In genomic region chr2:181240806-181241440, GRCm38 (mm10) we compare ENCODE assay signal across 10 mouse cellular contexts. TPM values are rescaled to one million over a fixed set of nuclear protein-coding genes. Genes with fewer than 3 reads are reported as not detected.
A peak's percentile ranks its signal among the peaks of the same experiment; 100 is the strongest.
DNase-seq lines count a peak whose midpoint lies in the region; ATAC-seq and TF ChIP-seq lines count a peak whose summit lies in the region.
"Had no signal": no experiment of that assay in that cellular context is flagged by ENCODE, and none has a peak within 500 bp of the region (broad histone marks: within the 10 kb centered on the region; RNA-seq: fewer than 3 reads in every experiment).

No protein-coding gene starts in this region.

- H3K27ac ChIP-seq in forebrain, postnatal 0 days (ENCODE audit: low read depth, low read length): no peak overlapping the region
- H3K27ac ChIP-seq in forebrain, embryonic 16.5 days (ENCODE audit: low read length): no peak overlapping the region
- no peak overlapping the region for H3K27ac ChIP-seq in lung, embryonic 14.5 days (ENCODE audit: low read depth)
- H3K27ac ChIP-seq in heart, embryonic 15.5 days: no peak overlapping the region
- H3K27ac ChIP-seq in liver, embryonic 16.5 days (ENCODE audit: low read length): 0 out of 2 replicates have a peak overlapping the region, but pooled peaks have one; percentile 6

- H3K4me1 ChIP-seq in forebrain, postnatal 0 days (ENCODE audit: insufficient read depth): no peaks in the 10 kb centered on the region
- 0 out of 2 replicates have a peak, but pooled peaks cover 2% of the 10 kb centered on the region for H3K4me1 ChIP-seq in forebrain, embryonic 16.5 days (replicated peaks; ENCODE audit: control insufficient read depth, insufficient read depth, low read length)
- 0 out of 2 replicates have a peak, but pooled peaks cover 3% of the 10 kb centered on the region for H3K4me1 ChIP-seq in lung, embryonic 14.5 days (ENCODE audit: insufficient read depth)
- peaks cover 15% of the 10 kb centered on the region; the same call in 1 of the 2 replicates for H3K4me1 ChIP-seq in heart, embryonic 15.5 days (replicated peaks)
- H3K4me1 ChIP-seq in liver, embryonic 16.5 days (ENCODE audit: control insufficient read depth, low read depth, low read length): peaks cover 21% of the 10 kb centered on the region

- DNase-seq in forebrain, postnatal 0 days: no peak
- DNase-seq in lung, embryonic 14.5 days: no peak
- no peak for DNase-seq in lung, postnatal 10 days
- no peak for DNase-seq in layer of hippocampus, postnatal 10 days (ENCODE audit: low spot score in 2 of 2)
- DNase-seq in cerebellum, postnatal 25 days: no peak
- DNase-seq: cerebellum, adult 9-11 months had no signal

- no peak overlapping the region for H3K4me3 ChIP-seq in forebrain, postnatal 0 days (ENCODE audit: low read depth, low read length)
- H3K4me3 ChIP-seq in forebrain, embryonic 16.5 days (replicated peaks; ENCODE audit: low read length): no peak overlapping the region
- H3K4me3 ChIP-seq in lung, embryonic 14.5 days (ENCODE audit: low read depth, low read length): peak overlapping the region; percentile 56
- H3K4me3 ChIP-seq in heart, embryonic 15.5 days: peak overlapping the region; percentile 66
- peak overlapping the region; percentile 63 for H3K4me3 ChIP-seq in liver, embryonic 16.5 days (ENCODE audit: low read depth, low read length)

- H3K9ac ChIP-seq in forebrain, postnatal 0 days: no peak overlapping the region
- H3K9ac ChIP-seq in forebrain, embryonic 16.5 days (replicated peaks; ENCODE audit: low read depth, low read length): no peak overlapping the region
- H3K9ac ChIP-seq in lung, embryonic 14.5 days: no peak overlapping the region; the same call in 1 of the 2 replicates
- no peak overlapping the region for H3K9ac ChIP-seq in heart, embryonic 15.5 days
- H3K9ac ChIP-seq in liver, embryonic 16.5 days (ENCODE audit: low read depth, low read length): peak overlapping the region; percentile 76

- no peak for TF ChIP-seq CTCF in forebrain, postnatal 0 days (IDR thresholded peaks at IDR 0.05; ENCODE audit: low read depth)
- TF ChIP-seq CTCF in lung, embryonic 14.5 days (IDR thresholded peaks at IDR 0.05; ENCODE audit: low read depth): no peak

- 93% methylated on average over 13 of the region's 13 CpGs for WGBS in forebrain, postnatal 0 days
- 88% methylated on average over 13 of the region's 13 CpGs for WGBS in forebrain, embryonic 16.5 days
- WGBS in lung, embryonic 14.5 days: 88% methylated on average over 13 of the region's 13 CpGs
- 83% methylated on average over 13 of the region's 13 CpGs for WGBS in heart, embryonic 15.5 days
- 87% methylated on average over 13 of the region's 13 CpGs for WGBS in liver, embryonic 16.5 days (ENCODE audit: insufficient replicate concordance)

- H3K4me2 ChIP-seq in forebrain, postnatal 0 days (ENCODE audit: low read depth): 0 out of 2 replicates have a peak overlapping the region, but pooled peaks have one; percentile 38
- no peak overlapping the region for H3K4me2 ChIP-seq in forebrain, embryonic 16.5 days (ENCODE audit: low read length)
- peak overlapping the region; percentile 72 for H3K4me2 ChIP-seq in lung, embryonic 14.5 days
- peak overlapping the region; percentile 79 for H3K4me2 ChIP-seq in heart, embryonic 15.5 days
- H3K4me2 ChIP-seq in liver, embryonic 16.5 days (ENCODE audit: low read depth, low read length): peak overlapping the region; percentile 75

- no peaks in the 10 kb centered on the region for H3K9me3 ChIP-seq in forebrain, postnatal 0 days (ENCODE audit: low read length)
- H3K9me3 ChIP-seq in forebrain, embryonic 16.5 days (ENCODE audit: control insufficient read depth, low read length): no peaks in the 10 kb centered on the region
- no peaks in the 10 kb centered on the region for H3K9me3 ChIP-seq in lung, embryonic 14.5 days (ENCODE audit: low read depth, low read length)
- H3K9me3 ChIP-seq in heart, embryonic 15.5 days (replicated peaks): no peaks in the 10 kb centered on the region
- no peaks in the 10 kb centered on the region for H3K9me3 ChIP-seq in liver, embryonic 16.5 days (replicated peaks; ENCODE audit: control insufficient read depth, low read length)

- H3K36me3 ChIP-seq in forebrain, postnatal 0 days (ENCODE audit: insufficient read depth): no peaks in the 10 kb centered on the region
- no peaks in the 10 kb centered on the region for H3K36me3 ChIP-seq in forebrain, embryonic 16.5 days (ENCODE audit: control insufficient read depth, insufficient read depth)
- 0 out of 2 replicates have a peak, but pooled peaks cover 10% of the 10 kb centered on the region for H3K36me3 ChIP-seq in lung, embryonic 14.5 days (ENCODE audit: insufficient read depth)
- no peaks in the 10 kb centered on the region for H3K36me3 ChIP-seq in heart, embryonic 15.5 days
- peaks cover 10% of the 10 kb centered on the region for H3K36me3 ChIP-seq in liver, embryonic 16.5 days (ENCODE audit: control insufficient read depth, insufficient read depth)

- H3K27me3 ChIP-seq in forebrain, postnatal 0 days (ENCODE audit: insufficient read depth, low read length): no peaks in the 10 kb centered on the region
- no peaks in the 10 kb centered on the region for H3K27me3 ChIP-seq in forebrain, embryonic 16.5 days (replicated peaks; ENCODE audit: control insufficient read depth, insufficient read depth, low read length)
- no peaks in the 10 kb centered on the region for H3K27me3 ChIP-seq in lung, embryonic 14.5 days (ENCODE audit: insufficient read depth, low read length)
- no peaks in the 10 kb centered on the region for H3K27me3 ChIP-seq in heart, embryonic 15.5 days
- H3K27me3 ChIP-seq in liver, embryonic 16.5 days (ENCODE audit: control insufficient read depth, insufficient read depth, low read depth, low read length): no peaks in the 10 kb centered on the region

- no peak for ATAC-seq in forebrain, postnatal 0 days
- ATAC-seq in forebrain, embryonic 16.5 days: no peak
- ATAC-seq in lung, embryonic 14.5 days (ENCODE audit: insufficient read depth): no peak
- no peak for ATAC-seq in heart, embryonic 15.5 days (replicated peaks; ENCODE audit: insufficient number of reproducible peaks, insufficient read depth, low FRiP score, low read depth)
- ATAC-seq in liver, embryonic 16.5 days (ENCODE audit: low read depth): no peak

RNA-seq across cellular contexts. Expression of gene Helz2, which starts 0.9 kb away (rescaled TPM):
- 1.7 and 1.8 TPM in 2 replicates for total RNA-seq in forebrain, postnatal 0 days (2014; rRNA removed)
- 0.10 and 0.24 TPM in 2 replicates for polyA plus RNA-seq in forebrain, postnatal 0 days (2015; fragmentation: Nextera tagmentation; extraction: Ambion mirVana)
- 0.42 and 0.51 TPM in 2 replicates for polyA plus RNA-seq in forebrain, embryonic 16.5 days (2015; fragmentation: Nextera tagmentation; extraction: Ambion mirVana)
- 2.5 and 3.0 TPM in 2 replicates for polyA plus RNA-seq in lung, embryonic 14.5 days (2014; fragmentation: Nextera tagmentation; extraction: Ambion mirVana)
- polyA plus RNA-seq in heart, embryonic 15.5 days (2015; fragmentation: Nextera tagmentation; extraction: Ambion mirVana): 0.87 and 1.9 TPM in 2 replicates
- 2.6 and 3.2 TPM in 2 replicates for polyA plus RNA-seq in liver, embryonic 16.5 days (2015; fragmentation: Nextera tagmentation; extraction: Ambion mirVana)
- 1 to 10 TPM; 1.2 to 1.8 TPM for total RNA-seq in layer of hippocampus, postnatal 10 days (2021)

RNA-seq across cellular contexts. Expression of gene Fndc11, which starts 21.1 kb away (rescaled TPM):
- not detected in 2 replicates for total RNA-seq in forebrain, postnatal 0 days (2014; rRNA removed)
- polyA plus RNA-seq in forebrain, postnatal 0 days (2015; fragmentation: Nextera tagmentation; extraction: Ambion mirVana): 0.18 and 0.24 TPM in 2 replicates
- polyA plus RNA-seq in forebrain, embryonic 16.5 days (2015; fragmentation: Nextera tagmentation; extraction: Ambion mirVana): not detected in 2 replicates
- polyA plus RNA-seq in lung, embryonic 14.5 days (2014; fragmentation: Nextera tagmentation; extraction: Ambion mirVana): 0.21 and 0.27 TPM in 2 replicates
- polyA plus RNA-seq in heart, embryonic 15.5 days (2015; fragmentation: Nextera tagmentation; extraction: Ambion mirVana): 0.10 TPM in 1 of 2 replicates, not detected in the other
- 0.15 and 0.33 TPM in 2 replicates for polyA plus RNA-seq in liver, embryonic 16.5 days (2015; fragmentation: Nextera tagmentation; extraction: Ambion mirVana)
- total RNA-seq in layer of hippocampus, postnatal 10 days (2021): not detected
- total RNA-seq: layer of hippocampus, postnatal 25 days had no signal

RNA-seq across cellular contexts. Expression of gene Srms, which starts 27.9 kb away (rescaled TPM):
- total RNA-seq in forebrain, postnatal 0 days (2014; rRNA removed): 0.15 and 0.43 TPM in 2 replicates
- 0.10 TPM in 1 of 2 replicates, not detected in the other for polyA plus RNA-seq in forebrain, postnatal 0 days (2015; fragmentation: Nextera tagmentation; extraction: Ambion mirVana)
- polyA plus RNA-seq in forebrain, embryonic 16.5 days (2015; fragmentation: Nextera tagmentation; extraction: Ambion mirVana): 0.08 and 0.09 TPM in 2 replicates
- 0.16 and 0.22 TPM in 2 replicates for polyA plus RNA-seq in lung, embryonic 14.5 days (2014; fragmentation: Nextera tagmentation; extraction: Ambion mirVana)
- 0.09 and 0.10 TPM in 2 replicates for polyA plus RNA-seq in heart, embryonic 15.5 days (2015; fragmentation: Nextera tagmentation; extraction: Ambion mirVana)
- 0.51 and 0.54 TPM in 2 replicates for polyA plus RNA-seq in liver, embryonic 16.5 days (2015; fragmentation: Nextera tagmentation; extraction: Ambion mirVana)
- total RNA-seq in layer of hippocampus, postnatal 10 days (2021): under 1 TPM in 1 of 2 experiments, not detected in 1; 0.25 TPM

RNA-seq across cellular contexts. Expression of gene Ptk6, which starts 38.3 kb away (rescaled TPM):
- total RNA-seq in forebrain, postnatal 0 days (2014; rRNA removed): not detected in 2 replicates
- polyA plus RNA-seq in forebrain, postnatal 0 days (2015; fragmentation: Nextera tagmentation; extraction: Ambion mirVana): not detected in 2 replicates
- not detected in 2 replicates for polyA plus RNA-seq in forebrain, embryonic 16.5 days (2015; fragmentation: Nextera tagmentation; extraction: Ambion mirVana)
- 0.12 TPM in 1 of 2 replicates, not detected in the other for polyA plus RNA-seq in lung, embryonic 14.5 days (2014; fragmentation: Nextera tagmentation; extraction: Ambion mirVana)
- polyA plus RNA-seq in heart, embryonic 15.5 days (2015; fragmentation: Nextera tagmentation; extraction: Ambion mirVana): 0.05 TPM in 1 of 2 replicates, not detected in the other
- polyA plus RNA-seq in liver, embryonic 16.5 days (2015; fragmentation: Nextera tagmentation; extraction: Ambion mirVana): 0.15 and 0.27 TPM in 2 replicates
- not detected for total RNA-seq in layer of hippocampus, postnatal 10 days (2021)
- total RNA-seq: layer of hippocampus, postnatal 25 days had no signal

RNA-seq across cellular contexts. Expression of gene Gmeb2, which starts 46.9 kb away (rescaled TPM):
- 21.7 and 24.8 TPM in 2 replicates for total RNA-seq in forebrain, postnatal 0 days (2014; rRNA removed)
- 7.4 and 9.6 TPM in 2 replicates for polyA plus RNA-seq in forebrain, postnatal 0 days (2015; fragmentation: Nextera tagmentation; extraction: Ambion mirVana)
- 22.0 and 22.7 TPM in 2 replicates for polyA plus RNA-seq in forebrain, embryonic 16.5 days (2015; fragmentation: Nextera tagmentation; extraction: Ambion mirVana)
- polyA plus RNA-seq in lung, embryonic 14.5 days (2014; fragmentation: Nextera tagmentation; extraction: Ambion mirVana): 18.0 and 21.2 TPM in 2 replicates
- polyA plus RNA-seq in heart, embryonic 15.5 days (2015; fragmentation: Nextera tagmentation; extraction: Ambion mirVana): 7.4 and 9.5 TPM in 2 replicates
- polyA plus RNA-seq in liver, embryonic 16.5 days (2015; fragmentation: Nextera tagmentation; extraction: Ambion mirVana): 9.4 and 9.8 TPM in 2 replicates
- 10 to 100 TPM; 17.5 to 18.6 TPM for total RNA-seq in layer of hippocampus, postnatal 10 days (2021)

Comparison
In these comparisons a context has a peak if more than half of its experiments do, and no peak if none do; other contexts are left out.
1. H3K4me3 ChIP-seq: peak in lung, embryonic 14.5 days (single experiment), heart, embryonic 15.5 days (single experiment) and liver, embryonic 16.5 days (single experiment); none in forebrain, postnatal 0 days (single experiment) and forebrain, embryonic 16.5 days (single experiment).